Mouse (Mus musculus): ENCODE data around the gene Ric3. TPM values are rescaled to one million over a fixed set of nuclear protein-coding genes. Genes with fewer than 3 reads are reported as not detected.

The Ric3 gene
- total and polyA plus RNA-seq, 3 experiments = not detected

GRCm38 (mm10) chr7:109104894-109105293, 21.8 kb upstream of the Ric3 start:
- Histone ChIP-seq H3K27me3 (ENCODE audit: control insufficient read depth in 1 of 2, insufficient read depth in 2 of 2, low read length in 2 of 2) (no peaks in the 10 kb centered on the region), H3K9me3 (replicated peaks; ENCODE audit: insufficient read depth, low read length) (no peaks in the 10 kb centered on the region), H3K36me3 (ENCODE audit: control insufficient read depth in 1 of 2, insufficient read depth in 2 of 2, low read length in 2 of 2) (peaks cover 0 to 6% of the 10 kb centered on the region in 2 experiments; a peak in 2 of 4 replicates), H3K27ac (ENCODE audit: control insufficient read depth, low read depth, low read length) (no peak overlapping the region), H3K4me3 (ENCODE audit: control insufficient read depth in 1 of 2, insufficient read depth in 1 of 2, low read depth in 2 of 2, low read length in 2 of 2) (no peak overlapping the region), H3K9ac (ENCODE audit: control insufficient read depth, low read depth, low read length, poor library complexity, severe bottlenecking) (no peak overlapping the region), H3K4me1 (ENCODE audit: control insufficient read depth in 1 of 2, insufficient read depth in 2 of 2, low read length in 2 of 2) (peaks cover 8 to 13% of the 10 kb centered on the region in 2 experiments), H3K79me2 (ENCODE audit: control insufficient read depth, insufficient read depth, low read length, poor library complexity) (no peaks in the 10 kb centered on the region)
- TF ChIP-seq EP300 (IDR thresholded peaks at IDR 0.05; ENCODE audit: low read depth in 1 of 2, low read length in 2 of 2) (peak; percentile 42 to 63; a peak in 2 of 4 replicates), ELF1 (IDR thresholded peaks at IDR 0.05; ENCODE audit: low read depth, low read length) (peak; percentile 36; the same call in 1 of the 2 replicates), TCF12 (IDR thresholded peaks at IDR 0.05; ENCODE audit: low read depth, low read length) (peak; percentile 69; the same call in 1 of the 2 replicates), ZC3H11A (IDR thresholded peaks at IDR 0.05; ENCODE audit: low read depth, low read length) (no peak), ETS1 (IDR thresholded peaks at IDR 0.05; ENCODE audit: low read depth, low read length) (peak; percentile 50), BHLHE40 (IDR thresholded peaks at IDR 0.05; ENCODE audit: borderline replicate concordance, low read depth, low read length) (no peak), GATA1 (IDR thresholded peaks at IDR 0.05; ENCODE audit: low read depth, low read length) (peak; percentile 64), SMC3 (IDR thresholded peaks at IDR 0.05; ENCODE audit: low read depth, low read length) (no peak), MEF2A (IDR thresholded peaks at IDR 0.05; ENCODE audit: extremely low read depth, insufficient replicate concordance, low read depth, low read length, poor library complexity, severe bottlenecking) (no peak)
- peak; percentile 35 for DNase-seq (ENCODE audit: low read depth, low spot score)

DNA sequence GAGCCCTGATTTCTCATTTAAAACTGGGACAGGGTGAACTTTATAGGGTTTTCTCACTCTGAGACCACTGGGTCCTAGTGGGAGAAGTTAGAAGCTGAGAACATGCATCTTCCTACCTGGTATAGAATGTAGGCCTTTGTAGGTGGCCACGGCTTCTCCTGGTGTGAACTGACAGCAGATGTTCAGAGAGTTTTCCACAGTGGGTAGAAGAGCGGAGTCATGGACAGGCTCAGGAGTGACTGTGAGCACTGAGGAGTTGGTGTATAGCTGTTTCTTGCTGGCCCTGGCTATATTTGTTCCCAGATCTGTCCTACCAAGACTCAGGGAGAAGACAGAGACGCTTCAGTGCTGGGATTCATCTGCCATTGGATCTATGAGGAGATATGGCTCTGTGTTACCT, 18.0 kb upstream of the Ric3 start:
- Histone ChIP-seq H3K79me2 (ENCODE audit: control insufficient read depth, insufficient read depth, low read length, poor library complexity) (no peaks in the 10 kb centered on the region), H3K9me3 (replicated peaks; ENCODE audit: insufficient read depth, low read length) (no peaks in the 10 kb centered on the region), H3K27me3 (ENCODE audit: control insufficient read depth in 1 of 2, insufficient read depth in 2 of 2, low read length in 2 of 2) (no peaks in the 10 kb centered on the region), H3K9ac (ENCODE audit: control insufficient read depth, low read depth, low read length, poor library complexity, severe bottlenecking) (no peak overlapping the region), H3K27ac (ENCODE audit: control insufficient read depth, low read depth, low read length) (no peak overlapping the region), H3K4me1 (ENCODE audit: control insufficient read depth in 1 of 2, insufficient read depth in 2 of 2, low read length in 2 of 2) (peaks cover 8 to 10% of the 10 kb centered on the region in 2 experiments), H3K36me3 (ENCODE audit: control insufficient read depth in 1 of 2, insufficient read depth in 2 of 2, low read length in 2 of 2) (peaks cover 0 to 5% of the 10 kb centered on the region in 2 experiments; a peak in 2 of 4 replicates), H3K4me3 (ENCODE audit: control insufficient read depth in 1 of 2, insufficient read depth in 1 of 2, low read depth in 2 of 2, low read length in 2 of 2) (no peak overlapping the region)
- TF ChIP-seq KAT2A (conservative IDR thresholded peaks at IDR 0.05; ENCODE audit: low read depth, low read length) (no peak), POLR2AphosphoS2 (IDR thresholded peaks at IDR 0.05; ENCODE audit: low read length) (no peak), CHD1 (IDR thresholded peaks at IDR 0.05; ENCODE audit: low read depth, low read length) (no peak)
- DNase-seq (ENCODE audit: low read depth, low spot score) = no peak

- TF ChIP-seq CTCF (IDR thresholded peaks at IDR 0.05 in 2 of 3, conservative IDR thresholded peaks at IDR 0.05 in 1 of 3; ENCODE audit: control insufficient read depth in 1 of 3, insufficient read depth in 1 of 3, low read depth in 2 of 3, low read length in 3 of 3, poor library complexity in 1 of 3, severe bottlenecking in 1 of 3) (peak; percentile 61 to 85 (median 69)), ELF1 (IDR thresholded peaks at IDR 0.05; ENCODE audit: low read depth, low read length) (no peak), ZC3H11A (IDR thresholded peaks at IDR 0.05; ENCODE audit: low read depth, low read length) (peak; percentile 79), RAD21 (IDR thresholded peaks at IDR 0.05; ENCODE audit: low read depth, low read length) (peak; percentile 85), TBP (IDR thresholded peaks at IDR 0.05; ENCODE audit: low read depth, low read length) (no peak), SMC3 (IDR thresholded peaks at IDR 0.05; ENCODE audit: low read depth, low read length) (peak; percentile 89), KAT2A (conservative IDR thresholded peaks at IDR 0.05; ENCODE audit: low read depth, low read length) (no peak)
Measured at GRCm38 (mm10) chr7:109098145-109099018, 15.3 kb upstream of the Ric3 start.

More at GRCm38 (mm10) chr7:109098145-109099018, 15.3 kb upstream of the Ric3 start:
- DNase-seq (ENCODE audit: low read depth, low spot score) = peak; percentile 49
- Histone ChIP-seq H3K9me3 (replicated peaks; ENCODE audit: insufficient read depth, low read length) (no peaks in the 10 kb centered on the region), H3K27me3 (ENCODE audit: control insufficient read depth in 1 of 2, insufficient read depth in 2 of 2, low read length in 2 of 2) (no peaks in the 10 kb centered on the region), H3K4me1 (ENCODE audit: control insufficient read depth in 1 of 2, insufficient read depth in 2 of 2, low read length in 2 of 2) (no peaks in the 10 kb centered on the region), H3K36me3 (ENCODE audit: control insufficient read depth in 1 of 2, insufficient read depth in 2 of 2, low read length in 2 of 2) (no peaks in the 10 kb centered on the region), H3K9ac (ENCODE audit: control insufficient read depth, low read depth, low read length, poor library complexity, severe bottlenecking) (no peak overlapping the region), H3K79me2 (ENCODE audit: control insufficient read depth, insufficient read depth, low read length, poor library complexity) (no peaks in the 10 kb centered on the region), H3K4me3 (ENCODE audit: control insufficient read depth in 1 of 2, insufficient read depth in 1 of 2, low read depth in 2 of 2, low read length in 2 of 2) (no peak overlapping the region), H3K27ac (ENCODE audit: control insufficient read depth, low read depth, low read length) (no peak overlapping the region)

Measured in MEL (cell line).